Mouse (Mus musculus): Measurements from ENCODE around the gene Tent4a. TPM values are rescaled to one million over a fixed set of nuclear protein-coding genes. Genes with fewer than 3 reads are reported as not detected.

Gene Tent4a
- total and polyA plus RNA-seq, 3 experiments: 8.1 to 12.7 (median 11.0) TPM

- DNase-seq: no peak
- Histone ChIP-seq H3K4me1 (ENCODE audit: control insufficient read depth, insufficient read depth, low read length) (no peaks in the 10 kb centered on the region), H3K27ac (no peak overlapping the region), H3K9ac (ENCODE audit: low read depth, low read length) (no peak overlapping the region), H3K79me2 (replicated peaks; ENCODE audit: control insufficient read depth, insufficient read depth, low read length) (no peaks in the 10 kb centered on the region), H3K4me3 (no peak overlapping the region), H3K36me3 (ENCODE audit: control insufficient read depth, insufficient read depth, low read length) (no peaks in the 10 kb centered on the region), H3K27me3 (ENCODE audit: control insufficient read depth, insufficient read depth, low read length) (no peaks in the 10 kb centered on the region)
- TF ChIP-seq EP300 (IDR thresholded peaks at IDR 0.05; ENCODE audit: insufficient read depth, low read depth, low read length): no peak
- no peak for TF ChIP-seq POLR2A (IDR thresholded peaks at IDR 0.05; ENCODE audit: insufficient read depth, low read depth, low read length)
- TF ChIP-seq CTCF (IDR thresholded peaks at IDR 0.05): no peak
- intact Hi-C loops (cut with DNase I): no loop called here
- 76% methylated on average over 2 of the region's 2 CpGs for WGBS
Measured at GRCm38 (mm10) chr13:69458891-69459290, 75.5 kb downstream of the Tent4a start.

GRCm38 (mm10) chr13:69458461-69458860, 76.0 kb downstream of the Tent4a start:
- intact Hi-C loops (cut with DNase I): no loop called here
- H3K4me1 ChIP-seq (ENCODE audit: control insufficient read depth, insufficient read depth, low read length): no peaks in the 10 kb centered on the region
- no peak for DNase-seq
- TF ChIP-seq POLR2A (IDR thresholded peaks at IDR 0.05; ENCODE audit: insufficient read depth, low read depth, low read length): no peak
- WGBS: 87% methylated on average over 6 of the region's 6 CpGs
- H3K36me3 ChIP-seq (ENCODE audit: control insufficient read depth, insufficient read depth, low read length): no peaks in the 10 kb centered on the region
- no peaks in the 10 kb centered on the region for H3K79me2 ChIP-seq (replicated peaks; ENCODE audit: control insufficient read depth, insufficient read depth, low read length)
- no peak overlapping the region for H3K9ac ChIP-seq (ENCODE audit: low read depth, low read length)
- H3K27me3 ChIP-seq (ENCODE audit: control insufficient read depth, insufficient read depth, low read length): no peaks in the 10 kb centered on the region
- H3K27ac ChIP-seq: no peak overlapping the region
- H3K4me3 ChIP-seq: no peak overlapping the region

GRCm38 (mm10) chr13:69457105-69457504, 77.3 kb downstream of the Tent4a start:
- H3K27me3 ChIP-seq (ENCODE audit: control insufficient read depth, insufficient read depth, low read length): no peaks in the 10 kb centered on the region
- H3K79me2 ChIP-seq (replicated peaks; ENCODE audit: control insufficient read depth, insufficient read depth, low read length): no peaks in the 10 kb centered on the region
- H3K36me3 ChIP-seq (ENCODE audit: control insufficient read depth, insufficient read depth, low read length): no peaks in the 10 kb centered on the region
- intact Hi-C loops (cut with DNase I): no loop called here
- TF ChIP-seq EP300 (IDR thresholded peaks at IDR 0.05; ENCODE audit: insufficient read depth, low read depth, low read length): no peak
- TF ChIP-seq CTCF (IDR thresholded peaks at IDR 0.05): no peak
- no peak for TF ChIP-seq POLR2A (IDR thresholded peaks at IDR 0.05; ENCODE audit: insufficient read depth, low read depth, low read length)
- H3K4me1 ChIP-seq (ENCODE audit: control insufficient read depth, insufficient read depth, low read length): no peaks in the 10 kb centered on the region
- H3K9ac ChIP-seq (ENCODE audit: low read depth, low read length): no peak overlapping the region
- H3K27ac ChIP-seq: no peak overlapping the region
- DNase-seq: no peak
- WGBS: 49% methylated on average over 2 of the region's 2 CpGs
- H3K4me3 ChIP-seq: no peak overlapping the region

GRCm38 (mm10) chr13:69456641-69457040, 77.8 kb downstream of the Tent4a start:
- H3K79me2 ChIP-seq (replicated peaks; ENCODE audit: control insufficient read depth, insufficient read depth, low read length): no peaks in the 10 kb centered on the region
- no peak overlapping the region for H3K4me3 ChIP-seq
- WGBS: 66% methylated on average over 11 of the region's 11 CpGs
- H3K4me1 ChIP-seq (ENCODE audit: control insufficient read depth, insufficient read depth, low read length): no peaks in the 10 kb centered on the region
- intact Hi-C loops (cut with DNase I): no loop called here
- DNase-seq: no peak
- TF ChIP-seq CTCF (IDR thresholded peaks at IDR 0.05): no peak
- no peak for TF ChIP-seq EP300 (IDR thresholded peaks at IDR 0.05; ENCODE audit: insufficient read depth, low read depth, low read length)
- no peak for TF ChIP-seq POLR2A (IDR thresholded peaks at IDR 0.05; ENCODE audit: insufficient read depth, low read depth, low read length)
- H3K27ac ChIP-seq: no peak overlapping the region
- H3K9ac ChIP-seq (ENCODE audit: low read depth, low read length): no peak overlapping the region
- no peaks in the 10 kb centered on the region for H3K27me3 ChIP-seq (ENCODE audit: control insufficient read depth, insufficient read depth, low read length)
- H3K36me3 ChIP-seq (ENCODE audit: control insufficient read depth, insufficient read depth, low read length): no peaks in the 10 kb centered on the region

- H3K9ac ChIP-seq (ENCODE audit: low read depth, low read length): no peak overlapping the region
- no peaks in the 10 kb centered on the region for H3K36me3 ChIP-seq (ENCODE audit: control insufficient read depth, insufficient read depth, low read length)
- 72% methylated on average over 14 of the region's 14 CpGs for WGBS
- no peak for TF ChIP-seq POLR2A (IDR thresholded peaks at IDR 0.05; ENCODE audit: insufficient read depth, low read depth, low read length)
- no peak for TF ChIP-seq EP300 (IDR thresholded peaks at IDR 0.05; ENCODE audit: insufficient read depth, low read depth, low read length)
- TF ChIP-seq CTCF (IDR thresholded peaks at IDR 0.05): no peak
- H3K4me1 ChIP-seq (ENCODE audit: control insufficient read depth, insufficient read depth, low read length): no peaks in the 10 kb centered on the region
- no peak for DNase-seq
- no peaks in the 10 kb centered on the region for H3K79me2 ChIP-seq (replicated peaks; ENCODE audit: control insufficient read depth, insufficient read depth, low read length)
- no peaks in the 10 kb centered on the region for H3K27me3 ChIP-seq (ENCODE audit: control insufficient read depth, insufficient read depth, low read length)
- no peak overlapping the region for H3K27ac ChIP-seq
- H3K4me3 ChIP-seq: no peak overlapping the region
- intact Hi-C loops (cut with DNase I): no loop called here
Measured at GRCm38 (mm10) chr13:69455476-69456175, 78.8 kb downstream of the Tent4a start.

Other genes starting within 250 kb of the Tent4a start
- gene Nsun2, start 871 bp downstream of the Tent4a start, total RNA-seq (2021): 10 to 100 TPM; 40.4 to 47.9 TPM
- 29.3 and 53.3 TPM in 2 replicates for gene Nsun2, start 871 bp downstream of the Tent4a start, polyA plus RNA-seq (2012; rRNA removed)
- under 1 TPM; 0.64 to 0.65 TPM for gene Srd5a1, start 76.8 kb upstream of the Tent4a start, total RNA-seq (2021)
- 1.2 and 1.3 TPM in 2 replicates for gene Srd5a1, start 76.8 kb upstream of the Tent4a start, polyA plus RNA-seq (2012; rRNA removed)
- 1 to 10 TPM; 5.9 to 6.0 TPM for gene Ube2ql1, start 205.3 kb upstream of the Tent4a start, total RNA-seq (2021)
- gene Ube2ql1, start 205.3 kb upstream of the Tent4a start, polyA plus RNA-seq (2012; rRNA removed): 8.0 and 9.8 TPM in 2 replicates

All from heart, adult 2 months (tissue).